Mouse (Mus musculus): ENCODE results near the gene Gm21693.
"Not testable (repeated sequence)": the region's sequence is repeated elsewhere in the genome, so short reads cannot be mapped to it uniquely, and the experiment has no call there.

Gm21693 gene

GRCm38 (mm10) chrY:3345229-3345628 lies at the start of gene Gm21693:
Gene Gm21693 (minus strand): TSS chrY:3345329.
- DNase-seq (ENCODE audit: low read depth, low spot score) = not testable (repeated sequence)

DNA sequence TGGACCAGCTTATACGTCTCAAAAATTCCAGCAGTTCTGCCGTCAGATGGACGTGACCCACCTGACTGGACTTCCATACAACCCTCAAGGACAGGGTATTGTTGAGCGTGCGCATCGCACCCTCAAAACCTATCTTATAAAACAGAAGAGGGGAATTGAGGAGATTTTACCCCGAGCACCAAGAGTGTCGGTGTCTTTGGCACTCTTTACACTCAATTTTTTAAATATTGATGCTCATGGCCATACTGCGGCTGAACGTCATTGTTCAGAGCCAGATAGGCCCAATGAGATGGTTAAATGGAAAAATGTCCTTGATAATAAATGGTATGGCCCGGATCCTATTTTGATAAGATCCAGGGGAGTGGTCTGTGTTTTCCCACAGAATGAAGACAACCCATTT lies 4.5 kb downstream of the Gm21693 start:
- not testable (repeated sequence) for DNase-seq (ENCODE audit: low read depth, low spot score)

- not testable (repeated sequence) for DNase-seq (ENCODE audit: low read depth, low spot score)
Observed at GRCm38 (mm10) chrY:3306349-3306748, 38.8 kb downstream of the Gm21693 start, which contains the start of gene Gm21677. Gene Gm21677 (minus strand): TSS chrY:3306449.
